Mouse (Mus musculus): ENCODE data around the gene Olfr156. TPM values are rescaled to one million over a fixed set of nuclear protein-coding genes. Genes with fewer than 3 reads are reported as not detected.

Olfr156 gene
- polyA plus RNA-seq, 1 experiment: not detected

GRCm38 (mm10) chr4:43770909-43771308, 52.8 kb downstream of the Olfr156 start, which contains the start of gene Olfr159:
Gene Olfr159, minus strand, starts transcription at chr4:43771009.
- H3K4me3 ChIP-seq (ENCODE audit: insufficient read depth, low read depth, low read length): no peak within 1 kb of the TSS
- H3K4me1 ChIP-seq (ENCODE audit: control insufficient read depth, insufficient read depth, low read length): no peaks in the 10 kb centered on the region
- H3K27ac ChIP-seq (ENCODE audit: insufficient read depth, low read depth, low read length): no peak within 1 kb of the TSS
- 88% methylated on average over 6 of the region's 6 CpGs for WGBS
- no peak for TF ChIP-seq CTCF (IDR thresholded peaks at IDR 0.05; ENCODE audit: insufficient read depth, low read depth, low read length)
- TF ChIP-seq POLR2A (IDR thresholded peaks at IDR 0.05; ENCODE audit: insufficient read depth, low read depth, low read length): no peak

Other genes starting within 250 kb of the Olfr156 start
- gene Rgp1, start 245.2 kb downstream of the Olfr156 start, polyA plus RNA-seq (2012; ENCODE audit: insufficient read depth, insufficient read length, low replicate concordance, missing spikeins): 242 TPM in 1 of 2 replicates, not detected in the other
- gene Gba2, start 245.0 kb downstream of the Olfr156 start, polyA plus RNA-seq (2012; ENCODE audit: insufficient read depth, insufficient read length, low replicate concordance, missing spikeins): not detected in 2 replicates
- not detected in 2 replicates for gene Msmp, start 239.4 kb downstream of the Olfr156 start, polyA plus RNA-seq (2012; ENCODE audit: insufficient read depth, insufficient read length, low replicate concordance, missing spikeins)
- not detected in 2 replicates for gene Npr2, start 192.0 kb downstream of the Olfr156 start, polyA plus RNA-seq (2012; ENCODE audit: insufficient read depth, insufficient read length, low replicate concordance, missing spikeins)
- not detected in 2 replicates for gene Spag8, start 170.3 kb downstream of the Olfr156 start, polyA plus RNA-seq (2012; ENCODE audit: insufficient read depth, insufficient read length, low replicate concordance, missing spikeins)
- not detected in 2 replicates for gene Hint2, start 167.4 kb downstream of the Olfr156 start, polyA plus RNA-seq (2012; ENCODE audit: insufficient read depth, insufficient read length, low replicate concordance, missing spikeins)
- gene Tmem8b, start 154.9 kb downstream of the Olfr156 start, polyA plus RNA-seq (2012; ENCODE audit: insufficient read depth, insufficient read length, low replicate concordance, missing spikeins): not detected in 2 replicates
- not detected in 2 replicates for gene Fam221b, start 154.8 kb downstream of the Olfr156 start, polyA plus RNA-seq (2012; ENCODE audit: insufficient read depth, insufficient read length, low replicate concordance, missing spikeins)
- not detected in 2 replicates for gene Olfr70, start 123.1 kb downstream of the Olfr156 start, polyA plus RNA-seq (2012; ENCODE audit: insufficient read depth, insufficient read length, low replicate concordance, missing spikeins)
- gene Olfr71, start 113.6 kb downstream of the Olfr156 start, polyA plus RNA-seq (2012; ENCODE audit: insufficient read depth, insufficient read length, low replicate concordance, missing spikeins): not detected in 2 replicates
- gene Hrct1, start 96.7 kb downstream of the Olfr156 start, polyA plus RNA-seq (2012; ENCODE audit: insufficient read depth, insufficient read length, low replicate concordance, missing spikeins): not detected in 2 replicates
- not detected in 2 replicates for gene Spaar, start 93.9 kb downstream of the Olfr156 start, polyA plus RNA-seq (2012; ENCODE audit: insufficient read depth, insufficient read length, low replicate concordance, missing spikeins)
- gene Olfr159, start 52.9 kb downstream of the Olfr156 start, polyA plus RNA-seq (2012; ENCODE audit: insufficient read depth, insufficient read length, low replicate concordance, missing spikeins): not detected in 2 replicates
- not detected in 2 replicates for gene Olfr157, start 16.3 kb upstream of the Olfr156 start, polyA plus RNA-seq (2012; ENCODE audit: insufficient read depth, insufficient read length, low replicate concordance, missing spikeins)
- gene Olfr155, start 27.7 kb upstream of the Olfr156 start, polyA plus RNA-seq (2012; ENCODE audit: insufficient read depth, insufficient read length, low replicate concordance, missing spikeins): not detected in 2 replicates
- not detected in 2 replicates for gene Reck, start 51.6 kb upstream of the Olfr156 start, polyA plus RNA-seq (2012; ENCODE audit: insufficient read depth, insufficient read length, low replicate concordance, missing spikeins)
- not detected in 2 replicates for gene Glipr2, start 133.5 kb upstream of the Olfr156 start, polyA plus RNA-seq (2012; ENCODE audit: insufficient read depth, insufficient read length, low replicate concordance, missing spikeins)
- gene Ccin, start 159.6 kb upstream of the Olfr156 start, polyA plus RNA-seq (2012; ENCODE audit: insufficient read depth, insufficient read length, low replicate concordance, missing spikeins): not detected in 2 replicates
- not detected in 2 replicates for gene Clta, start 180.6 kb upstream of the Olfr156 start, polyA plus RNA-seq (2012; ENCODE audit: insufficient read depth, insufficient read length, low replicate concordance, missing spikeins)